Mouse (Mus musculus) mouse trophoblast stem cell (cell line): ENCODE results near the gene Snapc1.

ENCODE experiments used
- in situ Hi-C, 2 experiments: fragments of 300-500 bp; cut with MseI, MboI; formaldehyde crosslinking; loops; 2 replicates in 1 of 2; 3 replicates in 1 of 2; pipeline ENCODE4 v1.15.1; 2025

The Snapc1 gene

GRCm38 (mm10) chr12:73989594-73989993 is 25.3 kb downstream of the Snapc1 start:
- in situ Hi-C loops = no loop called here

GRCm38 (mm10) chr12:73996906-73997296 is 32.6 kb downstream of the Snapc1 start:
- in situ Hi-C loops = no loop called here

GRCm38 (mm10) chr12:73997297-73998127 is 33.2 kb downstream of the Snapc1 start, which contains the start of gene Syt16:
Gene Syt16, plus strand, starts transcription at chr12:73997661.
- in situ Hi-C loops = no loop called here

GRCm38 (mm10) chr12:73998128-73998456 is 33.8 kb downstream of the Snapc1 start:
- in situ Hi-C loops = no loop called here

- in situ Hi-C loops = loop anchor here in 1 of 2 experiments (25.0 kb wide), 2 partner anchors 285 to 290 kb away; no protein-coding TSS in a partner anchor
Measured at GRCm38 (mm10) chr12:74002449-74002848, 38.2 kb downstream of the Snapc1 start.

- in situ Hi-C loops = loop anchor here in 1 of 2 experiments (25.0 kb wide), 2 partner anchors 278 to 297 kb away; no protein-coding TSS in a partner anchor
Measured at GRCm38 (mm10) chr12:74009448-74009911, 45.2 kb downstream of the Snapc1 start.

GRCm38 (mm10) chr12:74013739-74014138 is 49.5 kb downstream of the Snapc1 start:
- in situ Hi-C loops = loop anchor here (10.0 to 25.0 kb wide), 3 partner anchors 274 to 301 kb away; no protein-coding TSS in a partner anchor

GRCm38 (mm10) chr12:74014739-74015270 is 50.5 kb downstream of the Snapc1 start:
- in situ Hi-C loops = loop anchor here (10.0 to 25.0 kb wide), 3 partner anchors 272 to 303 kb away; no protein-coding TSS in a partner anchor

GRCm38 (mm10) chr12:74015491-74015890 is 51.2 kb downstream of the Snapc1 start:
- in situ Hi-C loops = loop anchor here (10.0 to 25.0 kb wide), 3 partner anchors 272 to 303 kb away; no protein-coding TSS in a partner anchor

GRCm38 (mm10) chr12:74023260-74023659 is 59.0 kb downstream of the Snapc1 start:
- in situ Hi-C loops = loop anchor here in 1 of 2 experiments (25.0 kb wide), 2 partner anchors 264 to 311 kb away; no protein-coding TSS in a partner anchor

GRCm38 (mm10) chr12:74024912-74025311 is 60.6 kb downstream of the Snapc1 start:
- in situ Hi-C loops = loop anchor here in 1 of 2 experiments (25.0 kb wide), 2 partner anchors 262 to 313 kb away; no protein-coding TSS in a partner anchor
